Mouse (Mus musculus) lung, postnatal 0 days (tissue): ENCODE measurements around the gene Pkig.

Experiments
- CTCF ChIP-seq: IDR thresholded peaks from 2 replicates; pipeline ENCODE4 v1.5.1; 2016; ENCODE audit warnings: antibody characterized with exemption, mild to moderate bottlenecking
- EP300 ChIP-seq: IDR thresholded peaks from 2 replicates; pipeline ENCODE4 v1.6.1; 2016; ENCODE audit warnings: antibody characterized with exemption, mild to moderate bottlenecking, control low read depth

- TF ChIP-seq EP300 = no peak
- TF ChIP-seq CTCF = no peak
Measured at GRCm38 (mm10) chr2:163659431-163659830, 1.2 kb downstream of the Pkig start.
